Mouse (Mus musculus): ENCODE measurements around the gene Lrig1. TPM values are rescaled to one million over a fixed set of nuclear protein-coding genes. Genes with fewer than 3 reads are reported as not detected.
A peak's percentile ranks its signal among the peaks of the same experiment; 100 is the strongest.

Lrig1 gene
- polyA plus RNA-seq, 1 experiment from 2014 or later, result 8.0 TPM

GRCm38 (mm10) chr6:94594096-94594665 is 105.8 kb downstream of the Lrig1 start:
- no peak overlapping the region for H3K4me3 ChIP-seq
- no peak for ATAC-seq (replicated peaks; ENCODE audit: insufficient number of reproducible peaks, insufficient read depth, low FRiP score, low read depth)
- H3K4me1 ChIP-seq (replicated peaks), result peaks cover 68% of the 10 kb centered on the region
- no peaks in the 10 kb centered on the region for H3K36me3 ChIP-seq
- no peak overlapping the region for H3K4me2 ChIP-seq
- 59% methylated on average over 6 of the region's 6 CpGs for WGBS
- no peak overlapping the region for H3K9ac ChIP-seq
- H3K27me3 ChIP-seq, result no peaks in the 10 kb centered on the region
- peak overlapping the region; percentile 36 for H3K27ac ChIP-seq
- no peaks in the 10 kb centered on the region for H3K9me3 ChIP-seq (replicated peaks)

DNA sequence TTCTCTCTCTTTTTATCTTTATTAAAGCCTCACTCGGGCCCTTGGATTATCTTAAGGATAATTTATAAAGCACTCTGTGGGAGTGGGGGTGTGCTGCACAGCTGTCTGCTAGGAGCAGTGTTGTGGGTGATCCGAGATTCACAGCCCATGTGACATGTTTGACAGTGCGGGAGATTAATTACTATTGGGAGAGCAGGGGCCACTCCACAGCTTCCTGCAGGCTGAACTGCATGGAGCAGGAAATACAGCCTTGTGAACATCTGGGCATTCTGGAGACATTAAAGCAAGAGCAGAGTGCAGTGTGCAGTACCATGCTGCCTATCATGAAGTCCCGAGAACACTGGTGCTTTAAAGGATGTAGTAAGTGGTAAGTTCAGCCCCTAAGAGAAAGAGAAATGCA is 107.2 kb downstream of the Lrig1 start:
- H3K4me2 ChIP-seq, result peak overlapping the region; percentile 51
- peak overlapping the region; percentile 21 for H3K4me3 ChIP-seq
- H3K27ac ChIP-seq, result peak overlapping the region; percentile 80
- no peaks in the 10 kb centered on the region for H3K9me3 ChIP-seq (replicated peaks)
- 11% methylated on average over 4 of the region's 4 CpGs for WGBS
- no peak for ATAC-seq (replicated peaks; ENCODE audit: insufficient number of reproducible peaks, insufficient read depth, low FRiP score, low read depth)
- peaks cover 56% of the 10 kb centered on the region for H3K4me1 ChIP-seq (replicated peaks)
- no peaks in the 10 kb centered on the region for H3K27me3 ChIP-seq
- 0 out of 2 replicates have a peak overlapping the region, but pooled peaks have one; percentile 23 for H3K9ac ChIP-seq
- no peaks in the 10 kb centered on the region for H3K36me3 ChIP-seq

- Histone ChIP-seq H3K9me3 (replicated peaks) (no peaks in the 10 kb centered on the region), H3K36me3 (no peaks in the 10 kb centered on the region), H3K27ac (peak overlapping the region; percentile 80), H3K4me3 (peak overlapping the region; percentile 21), H3K4me2 (peak overlapping the region; percentile 51), H3K9ac (no peak overlapping the region), H3K4me1 (replicated peaks) (peaks cover 53% of the 10 kb centered on the region), H3K27me3 (no peaks in the 10 kb centered on the region)
- 11% methylated on average over 8 of the region's 8 CpGs for WGBS
- peak; percentile 44 for ATAC-seq (replicated peaks; ENCODE audit: insufficient number of reproducible peaks, insufficient read depth, low FRiP score, low read depth)
These were observed 107.7 kb downstream of the Lrig1 start for GRCm38 (mm10) chr6:94592243-94592642.

DNA sequence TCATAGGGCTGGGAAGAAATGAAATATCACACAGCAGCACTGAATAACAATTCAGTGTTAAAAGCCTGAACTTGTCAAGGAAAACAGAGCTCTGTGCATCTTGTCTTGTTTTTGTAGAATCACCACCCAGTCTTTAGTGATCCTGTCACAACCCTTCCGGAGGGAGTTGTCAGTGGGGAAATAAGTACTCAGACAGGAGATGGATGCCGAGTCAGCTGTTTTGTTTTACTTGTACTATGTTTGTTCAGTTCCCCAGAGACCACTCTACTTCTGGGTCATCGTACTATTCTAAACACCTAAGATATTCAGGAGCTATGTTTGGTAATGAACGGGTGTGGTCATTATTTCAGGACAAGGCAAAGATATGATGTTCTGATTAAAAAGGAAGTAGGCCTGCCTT is 111.6 kb downstream of the Lrig1 start:
- H3K27me3 ChIP-seq, result no peaks in the 10 kb centered on the region
- H3K4me2 ChIP-seq, result no peak overlapping the region
- peaks cover 17% of the 10 kb centered on the region for H3K4me1 ChIP-seq (replicated peaks)
- ATAC-seq (replicated peaks; ENCODE audit: insufficient number of reproducible peaks, insufficient read depth, low FRiP score, low read depth), result no peak
- no peaks in the 10 kb centered on the region for H3K9me3 ChIP-seq (replicated peaks)
- no peak overlapping the region for H3K4me3 ChIP-seq
- H3K9ac ChIP-seq, result no peak overlapping the region
- no peaks in the 10 kb centered on the region for H3K36me3 ChIP-seq
- 70% methylated on average over 4 of the region's 4 CpGs for WGBS
- no peak overlapping the region for H3K27ac ChIP-seq

DNA sequence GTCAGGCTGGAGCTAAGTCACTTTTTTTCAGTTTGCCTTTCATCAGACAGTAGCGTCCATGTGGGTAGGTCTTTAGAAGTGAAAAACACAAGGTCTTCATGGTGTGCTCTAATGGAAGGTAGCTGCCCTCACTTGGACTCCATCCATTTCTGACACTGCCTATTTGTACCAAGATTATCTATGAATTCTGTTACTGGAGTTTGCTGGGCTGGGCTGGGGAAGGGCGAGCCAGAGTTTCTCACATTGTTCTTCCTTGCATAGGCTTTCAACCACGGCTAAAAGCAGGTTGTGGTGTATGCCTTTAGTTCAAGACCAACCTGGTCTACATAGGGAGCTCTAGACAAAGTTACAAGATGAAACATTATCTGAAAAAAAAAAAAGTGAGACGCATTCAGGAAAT is 115.0 kb downstream of the Lrig1 start:
- Histone ChIP-seq H3K27me3 (no peaks in the 10 kb centered on the region), H3K27ac (no peak overlapping the region), H3K4me1 (replicated peaks) (0 out of 2 replicates have a peak, but pooled peaks cover 4% of the 10 kb centered on the region), H3K36me3 (no peaks in the 10 kb centered on the region), H3K9ac (no peak overlapping the region), H3K4me3 (no peak overlapping the region), H3K4me2 (no peak overlapping the region), H3K9me3 (replicated peaks) (no peaks in the 10 kb centered on the region)
- ATAC-seq (replicated peaks; ENCODE audit: insufficient number of reproducible peaks, insufficient read depth, low FRiP score, low read depth), result no peak
- WGBS, result 68% methylated on average over 4 of the region's 4 CpGs

GRCm38 (mm10) chr6:94584147-94584695 is 115.7 kb downstream of the Lrig1 start:
- no peaks in the 10 kb centered on the region for H3K36me3 ChIP-seq
- H3K27ac ChIP-seq, result no peak overlapping the region
- 0 out of 2 replicates have a peak, but pooled peaks cover 4% of the 10 kb centered on the region for H3K4me1 ChIP-seq (replicated peaks)
- H3K27me3 ChIP-seq, result no peaks in the 10 kb centered on the region
- H3K9me3 ChIP-seq (replicated peaks), result no peaks in the 10 kb centered on the region
- no peak overlapping the region for H3K9ac ChIP-seq
- ATAC-seq (replicated peaks; ENCODE audit: insufficient number of reproducible peaks, insufficient read depth, low FRiP score, low read depth), result no peak
- H3K4me3 ChIP-seq, result no peak overlapping the region
- 94% methylated on average over 9 of the region's 9 CpGs for WGBS
- no peak overlapping the region for H3K4me2 ChIP-seq

DNA sequence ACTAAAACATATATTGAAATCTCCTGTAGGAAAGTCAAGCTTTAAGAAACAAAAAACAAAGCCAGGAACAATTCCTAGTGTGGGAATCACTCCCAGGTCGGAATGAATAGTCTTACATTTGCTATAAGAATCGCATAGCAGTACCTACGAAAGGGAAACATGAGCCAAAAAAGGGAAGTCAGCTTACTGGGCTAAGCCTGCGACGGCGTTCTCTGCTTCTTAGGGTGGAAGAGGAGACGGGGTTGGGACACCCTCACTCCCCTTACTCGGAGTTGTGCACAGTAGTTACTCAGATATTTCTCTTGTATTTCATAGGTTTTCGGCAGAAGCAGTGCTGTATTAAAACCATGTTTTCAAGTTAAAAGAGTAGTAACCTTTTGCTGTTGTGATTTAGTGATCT is 117.9 kb downstream of the Lrig1 start:
- no peaks in the 10 kb centered on the region for H3K36me3 ChIP-seq
- no peak for ATAC-seq (replicated peaks; ENCODE audit: insufficient number of reproducible peaks, insufficient read depth, low FRiP score, low read depth)
- no peaks in the 10 kb centered on the region for H3K27me3 ChIP-seq
- no peak overlapping the region for H3K9ac ChIP-seq
- no peaks in the 10 kb centered on the region for H3K9me3 ChIP-seq (replicated peaks)
- H3K4me3 ChIP-seq, result no peak overlapping the region
- no peak overlapping the region for H3K27ac ChIP-seq
- 78% methylated on average over 9 of the region's 9 CpGs for WGBS
- H3K4me1 ChIP-seq (replicated peaks), result 0 out of 2 replicates have a peak, but pooled peaks cover 4% of the 10 kb centered on the region
- no peak overlapping the region for H3K4me2 ChIP-seq

GRCm38 (mm10) chr6:94577991-94578390 is 122.0 kb downstream of the Lrig1 start:
- ATAC-seq (replicated peaks; ENCODE audit: insufficient number of reproducible peaks, insufficient read depth, low FRiP score, low read depth), result no peak
- H3K36me3 ChIP-seq, result no peaks in the 10 kb centered on the region
- 0 out of 2 replicates have a peak, but pooled peaks cover 4% of the 10 kb centered on the region for H3K4me1 ChIP-seq (replicated peaks)
- no peak overlapping the region for H3K4me2 ChIP-seq
- WGBS, result 67% methylated on average over 8 of the region's 8 CpGs
- no peak overlapping the region for H3K9ac ChIP-seq
- H3K27me3 ChIP-seq, result no peaks in the 10 kb centered on the region
- H3K9me3 ChIP-seq (replicated peaks), result no peaks in the 10 kb centered on the region
- no peak overlapping the region for H3K4me3 ChIP-seq
- no peak overlapping the region for H3K27ac ChIP-seq

GRCm38 (mm10) chr6:94575526-94576166 is 124.3 kb downstream of the Lrig1 start:
- Histone ChIP-seq H3K27me3 (no peaks in the 10 kb centered on the region), H3K4me1 (replicated peaks) (no peaks in the 10 kb centered on the region), H3K9me3 (replicated peaks) (no peaks in the 10 kb centered on the region), H3K9ac (no peak overlapping the region), H3K36me3 (no peaks in the 10 kb centered on the region), H3K4me2 (no peak overlapping the region), H3K4me3 (no peak overlapping the region), H3K27ac (0 out of 2 replicates have a peak overlapping the region, but pooled peaks have one; percentile 20)
- no peak for ATAC-seq (replicated peaks; ENCODE audit: insufficient number of reproducible peaks, insufficient read depth, low FRiP score, low read depth)
- WGBS, result 56% methylated on average over 9 of the region's 9 CpGs

- ATAC-seq (replicated peaks; ENCODE audit: insufficient number of reproducible peaks, insufficient read depth, low FRiP score, low read depth), result no peak
- Histone ChIP-seq H3K27ac (no peak overlapping the region), H3K4me2 (no peak overlapping the region), H3K4me3 (no peak overlapping the region), H3K36me3 (no peaks in the 10 kb centered on the region), H3K27me3 (no peaks in the 10 kb centered on the region), H3K9me3 (replicated peaks) (no peaks in the 10 kb centered on the region), H3K9ac (no peak overlapping the region), H3K4me1 (replicated peaks) (peaks cover under 1% of the 10 kb centered on the region)
- 84% methylated on average over 2 of the region's 2 CpGs for WGBS
These were observed 131.9 kb downstream of the Lrig1 start for GRCm38 (mm10) chr6:94568040-94568439.

GRCm38 (mm10) chr6:94565766-94566165 is 134.2 kb downstream of the Lrig1 start:
- Histone ChIP-seq H3K27me3 (no peaks in the 10 kb centered on the region), H3K9me3 (replicated peaks) (no peaks in the 10 kb centered on the region), H3K27ac (no peak overlapping the region), H3K4me1 (replicated peaks) (peaks cover 4% of the 10 kb centered on the region), H3K36me3 (no peaks in the 10 kb centered on the region), H3K4me2 (no peak overlapping the region), H3K4me3 (no peak overlapping the region), H3K9ac (no peak overlapping the region)
- ATAC-seq (replicated peaks; ENCODE audit: insufficient number of reproducible peaks, insufficient read depth, low FRiP score, low read depth), result no peak
- WGBS, result 87% methylated on average over 2 of the region's 2 CpGs
